Mouse (Mus musculus): Measurements from ENCODE around the gene Sall4. TPM values are rescaled to one million over a fixed set of nuclear protein-coding genes. Genes with fewer than 3 reads are reported as not detected.
"Not testable (repeated sequence)": the region's sequence is repeated elsewhere in the genome, so short reads cannot be mapped to it uniquely, and the experiment has no call there.

Gene Sall4
- total RNA-seq, 2 experiments from 2014 or later: 0.14 to 0.51 TPM

- intact Hi-C loops (cut with DNase I): loop anchor here (5.0 kb wide), 1 partner anchor 73 kb away; no protein-coding TSS in a partner anchor
- no peak for TF ChIP-seq CTCF (IDR thresholded peaks at IDR 0.05)
Observed at GRCm38 (mm10) chr2:168769259-168769658, 1.5 kb upstream of the Sall4 start.

GRCm38 (mm10) chr2:168766538-168767361, 993 bp downstream of the Sall4 start:
- DNase-seq (ENCODE audit: extremely low spot score in 1 of 2, low spot score in 2 of 2): no peak
- intact Hi-C loops (cut with DNase I): loop anchor here (5.0 kb wide), 1 partner anchor 76 kb away; no protein-coding TSS in a partner anchor
- Histone ChIP-seq H3K4me3 (0 out of 2 replicates have a peak overlapping the region, but pooled peaks have one; percentile 11), H3K27ac (no peak overlapping the region)
- TF ChIP-seq CTCF (IDR thresholded peaks at IDR 0.05): no peak; the same call in 1 of the 2 replicates

More at GRCm38 (mm10) chr2:168769259-168769658, 1.5 kb upstream of the Sall4 start:
- no peak overlapping the region for H3K27ac ChIP-seq
- no peak overlapping the region for H3K4me3 ChIP-seq
- DNase-seq (ENCODE audit: extremely low spot score in 1 of 2, low spot score in 2 of 2): no peak

GRCm38 (mm10) chr2:168765696-168766537, 1.8 kb downstream of the Sall4 start:
- intact Hi-C loops (cut with DNase I): loop anchor here (5.0 kb wide), 1 partner anchor 76 kb away; no protein-coding TSS in a partner anchor
- peak overlapping the region; percentile 26 for H3K4me3 ChIP-seq

GRCm38 (mm10) chr2:168765065-168765681, 2.6 kb downstream of the Sall4 start:
- no peak overlapping the region for H3K4me3 ChIP-seq
- TF ChIP-seq CTCF (IDR thresholded peaks at IDR 0.05): peak; percentile 54
- intact Hi-C loops (cut with DNase I): loop anchor here (5.0 kb wide), 1 partner anchor 77 kb away; no protein-coding TSS in a partner anchor
- no peak overlapping the region for H3K27ac ChIP-seq
- DNase-seq (ENCODE audit: extremely low spot score in 1 of 2, low spot score in 2 of 2): peak; percentile 40 to 46

More at GRCm38 (mm10) chr2:168765696-168766537, 1.8 kb downstream of the Sall4 start:
- no peak for TF ChIP-seq CTCF (IDR thresholded peaks at IDR 0.05)
- no peak overlapping the region for H3K27ac ChIP-seq
- DNase-seq (ENCODE audit: extremely low spot score in 1 of 2, low spot score in 2 of 2): no peak

GRCm38 (mm10) chr2:168764460-168764867, 3.3 kb downstream of the Sall4 start:
- intact Hi-C loops (cut with DNase I): loop anchor here (5.0 kb wide), 1 partner anchor 108 kb away; no protein-coding TSS in a partner anchor
- no peak overlapping the region for H3K4me3 ChIP-seq
- DNase-seq (ENCODE audit: extremely low spot score in 1 of 2, low spot score in 2 of 2): no peak
- TF ChIP-seq CTCF (IDR thresholded peaks at IDR 0.05): no peak
- H3K27ac ChIP-seq: no peak overlapping the region

- Histone ChIP-seq H3K4me3 (no peak overlapping the region), H3K27ac (no peak overlapping the region)
- intact Hi-C loops (cut with DNase I): loop anchor here (5.0 kb wide), 1 partner anchor 109 kb away; no protein-coding TSS in a partner anchor
- no peak for DNase-seq (ENCODE audit: extremely low spot score in 1 of 2, low spot score in 2 of 2)
- TF ChIP-seq CTCF (IDR thresholded peaks at IDR 0.05): no peak
Observed at GRCm38 (mm10) chr2:168763785-168764184, 4.0 kb downstream of the Sall4 start.

- no peak for DNase-seq (ENCODE audit: extremely low spot score in 1 of 2, low spot score in 2 of 2)
- no peak overlapping the region for H3K4me3 ChIP-seq
- intact Hi-C loops (cut with DNase I): loop anchor here (5.0 kb wide), 1 partner anchor 110 kb away; no protein-coding TSS in a partner anchor
- TF ChIP-seq CTCF (IDR thresholded peaks at IDR 0.05): no peak
- H3K27ac ChIP-seq: no peak overlapping the region
Observed at GRCm38 (mm10) chr2:168762411-168762815, 5.3 kb downstream of the Sall4 start.

- H3K27ac ChIP-seq: no peak overlapping the region
- intact Hi-C loops (cut with DNase I): loop anchor here (5.0 kb wide), 1 partner anchor 110 kb away; no protein-coding TSS in a partner anchor
- no peak for TF ChIP-seq CTCF (IDR thresholded peaks at IDR 0.05)
Observed at GRCm38 (mm10) chr2:168761954-168762353, 5.8 kb downstream of the Sall4 start.

GRCm38 (mm10) chr2:168761141-168761540, 6.6 kb downstream of the Sall4 start:
- H3K4me3 ChIP-seq: no peak overlapping the region
- DNase-seq (ENCODE audit: extremely low spot score in 1 of 2, low spot score in 2 of 2): no peak
- H3K27ac ChIP-seq: no peak overlapping the region
- intact Hi-C loops (cut with DNase I): loop anchor here (5.0 kb wide), 1 partner anchor 111 kb away; no protein-coding TSS in a partner anchor
- TF ChIP-seq CTCF (IDR thresholded peaks at IDR 0.05): no peak

More at GRCm38 (mm10) chr2:168761954-168762353, 5.8 kb downstream of the Sall4 start:
- no peak for DNase-seq (ENCODE audit: extremely low spot score in 1 of 2, low spot score in 2 of 2)
- H3K4me3 ChIP-seq: no peak overlapping the region

- intact Hi-C loops (cut with DNase I): loop anchor here (5.0 kb wide), 2 partner anchors 128 to 277 kb away; no protein-coding TSS in a partner anchor
- not testable (repeated sequence) for H3K4me3 ChIP-seq; DNase-seq (ENCODE audit: extremely low spot score in 1 of 2, low spot score in 2 of 2); H3K27ac ChIP-seq
- TF ChIP-seq CTCF (IDR thresholded peaks at IDR 0.05): peak; percentile 29
Observed at GRCm38 (mm10) chr2:168744406-168744805, 23.3 kb downstream of the Sall4 start.

GRCm38 (mm10) chr2:168742649-168743048, 25.1 kb downstream of the Sall4 start:
- intact Hi-C loops (cut with DNase I): loop anchor here (2.0 to 5.0 kb wide), 3 partner anchors 52 to 275 kb away; no protein-coding TSS in a partner anchor
- Histone ChIP-seq H3K27ac (peak overlapping the region; percentile 92), H3K4me3 (peak overlapping the region; percentile 63)
- TF ChIP-seq CTCF (IDR thresholded peaks at IDR 0.05): peak; percentile 79
- peak; percentile 46 to 65 for DNase-seq (ENCODE audit: extremely low spot score in 1 of 2, low spot score in 2 of 2)

Measured in left cerebral cortex, adult 2 months (tissue).